Mouse (Mus musculus): Measurements from ENCODE around the gene Gipc2. TPM values are rescaled to one million over a fixed set of nuclear protein-coding genes. Genes with fewer than 3 reads are reported as not detected.

Gipc2 gene
- total and polyA plus RNA-seq, 3 experiments: 0.33 TPM; not detected in 2

DNA sequence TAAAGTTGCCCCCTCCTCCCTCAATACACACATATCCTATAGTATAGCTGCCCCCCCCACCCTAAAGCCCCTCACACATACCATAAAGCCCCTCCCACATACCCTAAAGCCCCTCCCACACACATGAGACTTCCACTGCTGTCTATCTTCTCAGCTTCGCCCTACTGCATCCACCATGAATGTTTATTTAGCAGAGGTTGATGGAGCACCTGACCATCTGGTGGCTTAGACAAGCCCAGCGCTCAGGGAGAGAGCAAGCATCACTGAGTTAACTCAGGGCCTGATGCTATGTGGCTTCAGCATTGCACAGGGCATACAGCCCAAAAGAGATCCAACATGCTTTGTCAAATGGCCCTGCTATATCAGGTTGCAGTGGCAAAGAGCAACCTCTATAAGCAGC is 12.9 kb downstream of the Gipc2 start:
- peaks cover 4% of the 10 kb centered on the region; the same call in 1 of the 2 replicates for H3K27me3 ChIP-seq (ENCODE audit: insufficient read depth, low read length)
- no peak for DNase-seq (ENCODE audit: low spot score)
- TF ChIP-seq CTCF (IDR thresholded peaks at IDR 0.05; ENCODE audit: low read depth, low read length) (no peak), POLR2AphosphoS5 (IDR thresholded peaks at IDR 0.05; ENCODE audit: insufficient replicate concordance, low read depth, low read length) (no peak), GATA1 (IDR thresholded peaks at IDR 0.05; ENCODE audit: borderline replicate concordance, low read length) (no peak), GATA2 (IDR thresholded peaks at IDR 0.05; ENCODE audit: borderline replicate concordance, low read depth, low read length) (no peak), TAL1 (conservative IDR thresholded peaks at IDR 0.05; ENCODE audit: low read depth, low read length) (no peak)
- H3K36me3 ChIP-seq (replicated peaks): no peaks in the 10 kb centered on the region
- H3K4me1 ChIP-seq (ENCODE audit: insufficient read depth, low read depth, low read length): no peaks in the 10 kb centered on the region
- ATAC-seq (ENCODE audit: extremely low read depth, insufficient number of reproducible peaks, low FRiP score, poor library complexity, severe bottlenecking): no peak
- no peak overlapping the region for H3K4me3 ChIP-seq (ENCODE audit: low read depth, low read length)
- no peaks in the 10 kb centered on the region for H3K9me3 ChIP-seq (replicated peaks)

GRCm38 (mm10) chr3:152152483-152152804 is 13.6 kb downstream of the Gipc2 start:
- DNase-seq (ENCODE audit: low spot score) (no peak), ATAC-seq (ENCODE audit: extremely low read depth, insufficient number of reproducible peaks, low FRiP score, poor library complexity, severe bottlenecking) (no peak)
- Histone ChIP-seq H3K4me1 (ENCODE audit: insufficient read depth, low read depth, low read length) (no peaks in the 10 kb centered on the region), H3K4me3 (ENCODE audit: low read depth, low read length) (no peak overlapping the region), H3K36me3 (replicated peaks) (no peaks in the 10 kb centered on the region), H3K27me3 (ENCODE audit: insufficient read depth, low read length) (peaks cover 4% of the 10 kb centered on the region; the same call in 1 of the 2 replicates), H3K9me3 (replicated peaks) (no peaks in the 10 kb centered on the region)
- TF ChIP-seq GATA1 (IDR thresholded peaks at IDR 0.05; ENCODE audit: borderline replicate concordance, low read length) (no peak), POLR2AphosphoS5 (IDR thresholded peaks at IDR 0.05; ENCODE audit: insufficient replicate concordance, low read depth, low read length) (no peak), CTCF (IDR thresholded peaks at IDR 0.05; ENCODE audit: low read depth, low read length) (no peak), GATA2 (IDR thresholded peaks at IDR 0.05; ENCODE audit: borderline replicate concordance, low read depth, low read length) (no peak), TAL1 (conservative IDR thresholded peaks at IDR 0.05; ENCODE audit: low read depth, low read length) (no peak)

GRCm38 (mm10) chr3:152151725-152152482 is 14.1 kb downstream of the Gipc2 start:
- Histone ChIP-seq H3K4me3 (ENCODE audit: low read depth, low read length) (no peak overlapping the region), H3K9me3 (replicated peaks) (no peaks in the 10 kb centered on the region), H3K4me1 (ENCODE audit: insufficient read depth, low read depth, low read length) (no peaks in the 10 kb centered on the region), H3K27me3 (ENCODE audit: insufficient read depth, low read length) (peaks cover 1% of the 10 kb centered on the region; the same call in 1 of the 2 replicates), H3K36me3 (replicated peaks) (no peaks in the 10 kb centered on the region)
- no peak for TF ChIP-seq GATA2 (IDR thresholded peaks at IDR 0.05; ENCODE audit: borderline replicate concordance, low read depth, low read length)
- TF ChIP-seq GATA1 (IDR thresholded peaks at IDR 0.05; ENCODE audit: borderline replicate concordance, low read length): no peak
- TF ChIP-seq POLR2AphosphoS5 (IDR thresholded peaks at IDR 0.05; ENCODE audit: insufficient replicate concordance, low read depth, low read length): no peak
- TF ChIP-seq TAL1 (conservative IDR thresholded peaks at IDR 0.05; ENCODE audit: low read depth, low read length): no peak
- no peak for TF ChIP-seq CTCF (IDR thresholded peaks at IDR 0.05; ENCODE audit: low read depth, low read length)
- ATAC-seq (ENCODE audit: extremely low read depth, insufficient number of reproducible peaks, low FRiP score, poor library complexity, severe bottlenecking) (no peak), DNase-seq (ENCODE audit: low spot score) (no peak)

- no peaks in the 10 kb centered on the region for H3K36me3 ChIP-seq (replicated peaks)
- H3K27me3 ChIP-seq (ENCODE audit: insufficient read depth, low read length): no peaks in the 10 kb centered on the region; the same call in 1 of the 2 replicates
- H3K4me1 ChIP-seq (ENCODE audit: insufficient read depth, low read depth, low read length): no peaks in the 10 kb centered on the region
- ATAC-seq (ENCODE audit: extremely low read depth, insufficient number of reproducible peaks, low FRiP score, poor library complexity, severe bottlenecking): no peak
- no peaks in the 10 kb centered on the region for H3K9me3 ChIP-seq (replicated peaks)
- no peak for DNase-seq (ENCODE audit: low spot score)
- TF ChIP-seq CTCF (IDR thresholded peaks at IDR 0.05; ENCODE audit: low read depth, low read length): no peak
- no peak for TF ChIP-seq GATA2 (IDR thresholded peaks at IDR 0.05; ENCODE audit: borderline replicate concordance, low read depth, low read length)
- no peak for TF ChIP-seq GATA1 (IDR thresholded peaks at IDR 0.05; ENCODE audit: borderline replicate concordance, low read length)
- no peak overlapping the region for H3K4me3 ChIP-seq (ENCODE audit: low read depth, low read length)
Observed at GRCm38 (mm10) chr3:152149863-152150262, 16.2 kb downstream of the Gipc2 start.

DNA sequence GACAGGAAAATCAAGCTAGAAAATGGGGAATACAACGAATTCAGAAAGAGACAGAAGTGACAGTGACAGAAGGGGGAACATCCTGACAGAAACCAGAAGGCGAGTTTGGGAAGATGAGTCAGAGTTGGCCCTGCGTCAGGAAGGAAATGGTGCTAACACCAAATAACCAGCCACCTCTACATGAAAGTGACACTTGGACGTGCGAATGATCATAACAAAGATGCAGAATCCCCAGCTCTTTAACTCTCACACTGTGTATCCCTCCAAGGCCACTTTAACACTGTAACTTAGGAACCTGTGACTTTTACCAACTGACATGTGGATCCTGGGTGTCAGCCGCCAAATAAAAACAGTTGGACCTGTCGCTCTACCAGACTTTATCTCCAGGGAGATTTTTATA is 16.6 kb downstream of the Gipc2 start:
- no peak for TF ChIP-seq TAL1 (conservative IDR thresholded peaks at IDR 0.05; ENCODE audit: low read depth, low read length)
- TF ChIP-seq CTCF (IDR thresholded peaks at IDR 0.05; ENCODE audit: low read depth, low read length): no peak
- TF ChIP-seq GATA1 (IDR thresholded peaks at IDR 0.05; ENCODE audit: borderline replicate concordance, low read length): no peak
- TF ChIP-seq GATA2 (IDR thresholded peaks at IDR 0.05; ENCODE audit: borderline replicate concordance, low read depth, low read length): no peak
- TF ChIP-seq POLR2AphosphoS5 (IDR thresholded peaks at IDR 0.05; ENCODE audit: insufficient replicate concordance, low read depth, low read length): no peak
- DNase-seq (ENCODE audit: low spot score): no peak
- ATAC-seq (ENCODE audit: extremely low read depth, insufficient number of reproducible peaks, low FRiP score, poor library complexity, severe bottlenecking): no peak

GRCm38 (mm10) chr3:152147085-152147831 is 18.8 kb downstream of the Gipc2 start:
- H3K27me3 ChIP-seq (ENCODE audit: insufficient read depth, low read length): no peaks in the 10 kb centered on the region; the same call in none of the 2 replicates
- no peak for DNase-seq (ENCODE audit: low spot score)
- no peaks in the 10 kb centered on the region for H3K9me3 ChIP-seq (replicated peaks)
- H3K4me1 ChIP-seq (ENCODE audit: insufficient read depth, low read depth, low read length): no peaks in the 10 kb centered on the region
- no peak overlapping the region for H3K4me3 ChIP-seq (ENCODE audit: low read depth, low read length)
- ATAC-seq (ENCODE audit: extremely low read depth, insufficient number of reproducible peaks, low FRiP score, poor library complexity, severe bottlenecking): no peak
- TF ChIP-seq GATA2 (IDR thresholded peaks at IDR 0.05; ENCODE audit: borderline replicate concordance, low read depth, low read length) (no peak), POLR2AphosphoS5 (IDR thresholded peaks at IDR 0.05; ENCODE audit: insufficient replicate concordance, low read depth, low read length) (no peak), CTCF (IDR thresholded peaks at IDR 0.05; ENCODE audit: low read depth, low read length) (no peak), TAL1 (conservative IDR thresholded peaks at IDR 0.05; ENCODE audit: low read depth, low read length) (no peak), GATA1 (IDR thresholded peaks at IDR 0.05; ENCODE audit: borderline replicate concordance, low read length) (no peak)
- no peaks in the 10 kb centered on the region for H3K36me3 ChIP-seq (replicated peaks)

More for the DNA sequence above, 16.6 kb downstream of the Gipc2 start:
- no peak overlapping the region for H3K4me3 ChIP-seq (ENCODE audit: low read depth, low read length)
- no peaks in the 10 kb centered on the region; the same call in 1 of the 2 replicates for H3K27me3 ChIP-seq (ENCODE audit: insufficient read depth, low read length)
- H3K4me1 ChIP-seq (ENCODE audit: insufficient read depth, low read depth, low read length): no peaks in the 10 kb centered on the region
- no peaks in the 10 kb centered on the region for H3K9me3 ChIP-seq (replicated peaks)
- no peaks in the 10 kb centered on the region for H3K36me3 ChIP-seq (replicated peaks)

Measured in G1E (cell line).